Mouse (Mus musculus) intestine, embryonic 16.5 days (tissue): Measurements from ENCODE around the gene Crmp1. TPM values are rescaled to one million over a fixed set of nuclear protein-coding genes. Genes with fewer than 3 reads are reported as not detected.

Source experiments
- ATAC-seq: fragments of 200-750 bp; cut with Nextera tagmentation; 2 replicates; pipeline ENCODE4 v1.8.0; 2017; ENCODE audit warnings: moderate TSS enrichment, moderate library complexity
- H3K27ac ChIP-seq: fragments of 300-500 bp; sonication (generic); 2 replicates; pipeline ENCODE4 v1.5.1; 2014; ENCODE audit warnings: mild to moderate bottlenecking, low read length
- H3K27me3 ChIP-seq: fragments of 300-500 bp; sonication (generic); replicated peaks from 2 replicates; pipeline ENCODE4 v1.6.1; 2014; ENCODE audit warnings: low read length, control low read depth, mixed read lengths; ENCODE audit not compliant: control insufficient read depth, insufficient read depth
- H3K36me3 ChIP-seq: fragments of 300-500 bp; sonication (generic); 2 replicates; pipeline ENCODE4 v1.6.1; 2014; ENCODE audit warnings: low read length, control low read depth; ENCODE audit not compliant: control insufficient read depth, insufficient read depth
- H3K4me1 ChIP-seq: fragments of 300-500 bp; sonication (generic); 2 replicates; pipeline ENCODE4 v1.6.1; 2014; ENCODE audit warnings: low read length, control low read depth, mixed read lengths; ENCODE audit not compliant: control insufficient read depth, insufficient read depth
- H3K4me2 ChIP-seq: fragments of 300-500 bp; sonication (generic); 2 replicates; pipeline ENCODE4 v1.6.1; 2014; ENCODE audit warnings: low read depth, low read length, control low read depth
- H3K4me3 ChIP-seq: fragments of 300-500 bp; sonication (generic); 2 replicates; pipeline ENCODE4 v1.5.1; 2014; ENCODE audit warnings: mild to moderate bottlenecking, low read length
- H3K9ac ChIP-seq: fragments of 300-500 bp; sonication (generic); 2 replicates; pipeline ENCODE4 v1.6.1; 2014; ENCODE audit warnings: low read depth, low read length
- H3K9me3 ChIP-seq: fragments of 300-500 bp; sonication (generic); 2 replicates; pipeline ENCODE4 v1.6.1; 2016; ENCODE audit warnings: low read length, control low read depth; ENCODE audit not compliant: control insufficient read depth
- WGBS: fragments of 180-500 bp; shearing (Covaris S2); extraction: QIAGEN DNeasy Blood & Tissue Kit; methylation state at CpG from one replicate; pipeline ENCODE4 v1.1.7; 2014; 5-methylcytosine and 5-hydroxymethylcytosine counted together
- polyA plus RNA-seq: library from polyadenylated mRNA; unstranded; fragments of >200 nt; fragmentation: Nextera tagmentation; extraction: Ambion mirVana; gene quantifications from 2 replicates; pipeline ENCODE4 v1.2.1, GENCODE M21; 2015

Crmp1 gene
- polyA plus RNA-seq, 1 experiment from 2014 or later = 26.0 TPM

DNA sequence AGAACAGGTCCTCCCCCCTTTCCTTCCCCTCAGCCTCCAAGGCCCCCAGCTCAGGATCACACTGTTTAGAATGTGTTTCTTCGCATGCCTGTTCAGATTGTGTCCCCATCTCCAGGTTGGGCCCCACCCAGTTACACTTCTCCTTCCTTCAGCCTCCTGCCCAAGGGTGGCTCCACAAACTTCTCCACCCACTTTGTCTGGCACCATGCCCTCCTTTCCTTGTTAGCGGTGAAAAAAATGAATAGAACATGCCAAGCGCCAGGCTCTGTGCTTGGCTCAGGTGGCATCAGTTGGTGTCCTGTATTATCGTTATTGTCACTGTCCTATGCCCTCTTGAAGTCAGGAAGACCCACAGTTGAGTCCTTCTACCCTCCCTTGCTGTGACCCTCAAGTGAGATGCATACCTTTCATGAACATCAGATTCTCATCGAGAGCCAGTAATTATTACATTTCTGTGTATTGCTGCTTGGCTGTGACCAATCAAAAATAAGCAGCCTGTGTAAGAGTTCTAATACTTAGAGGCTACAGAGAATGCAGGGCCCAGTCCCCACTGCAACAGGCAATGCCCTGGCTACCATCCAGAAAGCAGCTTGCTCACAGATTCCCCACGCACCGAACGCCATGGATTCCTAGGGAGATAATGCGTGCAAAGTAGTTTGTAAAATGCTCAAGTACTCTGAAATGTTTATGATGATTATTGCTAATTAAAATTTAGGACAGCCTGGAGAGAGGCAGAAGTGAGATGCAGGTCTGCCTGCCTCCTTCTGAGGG lies 28.6 kb upstream of the Crmp1 start:
- Histone ChIP-seq H3K27me3 (no peaks in the 10 kb centered on the region), H3K4me3 (no peak overlapping the region), H3K36me3 (no peaks in the 10 kb centered on the region), H3K9me3 (no peaks in the 10 kb centered on the region), H3K4me2 (no peak overlapping the region), H3K4me1 (no peaks in the 10 kb centered on the region), H3K9ac (no peak overlapping the region), H3K27ac (no peak overlapping the region)
- ATAC-seq = no peak
- 79% methylated on average over 9 of the region's 9 CpGs for WGBS

DNA sequence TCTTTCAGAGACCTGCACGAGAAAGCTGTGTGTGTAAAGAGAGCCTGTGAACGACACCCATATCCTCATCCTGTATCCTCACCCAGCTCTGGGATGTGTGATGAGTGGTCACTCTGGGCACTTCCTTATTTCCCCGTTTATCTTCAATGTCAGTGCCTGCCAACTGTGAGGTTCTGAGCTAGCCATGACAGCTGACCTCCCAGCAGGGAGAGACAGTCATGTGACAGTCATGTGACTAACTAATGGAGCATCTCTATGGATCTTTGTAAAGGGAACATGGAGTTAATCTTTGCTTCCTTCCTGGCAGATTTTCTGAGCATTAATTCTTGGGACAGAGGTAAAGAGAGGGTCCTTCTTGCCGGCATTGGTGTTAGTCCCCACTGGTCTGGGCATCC lies 28.0 kb upstream of the Crmp1 start:
- H3K4me2 ChIP-seq = no peak overlapping the region
- no peaks in the 10 kb centered on the region for H3K27me3 ChIP-seq
- H3K27ac ChIP-seq = no peak overlapping the region
- H3K9me3 ChIP-seq = no peaks in the 10 kb centered on the region
- H3K4me3 ChIP-seq = no peak overlapping the region
- H3K4me1 ChIP-seq = no peaks in the 10 kb centered on the region
- no peak overlapping the region for H3K9ac ChIP-seq
- 67% methylated on average over 4 of the region's 4 CpGs for WGBS
- H3K36me3 ChIP-seq = no peaks in the 10 kb centered on the region
- no peak for ATAC-seq

DNA sequence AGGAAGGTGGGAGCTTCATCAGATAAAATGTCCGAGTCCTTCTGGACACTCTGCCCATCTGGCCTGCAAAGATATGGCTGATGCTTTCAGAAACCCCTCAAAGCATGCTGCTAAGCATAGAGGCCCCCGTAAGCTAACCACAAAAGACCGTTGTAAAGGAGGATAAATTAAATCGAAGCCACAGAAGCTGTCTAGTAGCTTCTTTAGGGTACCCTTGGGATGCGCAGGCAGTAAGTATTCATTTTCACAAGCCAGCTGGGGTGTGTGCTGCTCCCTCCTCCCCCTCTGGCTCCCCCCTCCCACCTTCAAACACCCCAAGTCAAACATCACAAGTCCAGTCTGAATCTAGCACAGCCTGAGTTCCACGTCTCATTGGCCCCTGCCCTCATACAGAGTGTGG lies 27.1 kb upstream of the Crmp1 start:
- Histone ChIP-seq H3K9me3 (no peaks in the 10 kb centered on the region), H3K36me3 (no peaks in the 10 kb centered on the region), H3K4me3 (no peak overlapping the region), H3K27me3 (no peaks in the 10 kb centered on the region), H3K9ac (no peak overlapping the region), H3K4me1 (no peaks in the 10 kb centered on the region), H3K27ac (no peak overlapping the region), H3K4me2 (no peak overlapping the region)
- 88% methylated on average over 6 of the region's 6 CpGs for WGBS
- no peak for ATAC-seq

DNA sequence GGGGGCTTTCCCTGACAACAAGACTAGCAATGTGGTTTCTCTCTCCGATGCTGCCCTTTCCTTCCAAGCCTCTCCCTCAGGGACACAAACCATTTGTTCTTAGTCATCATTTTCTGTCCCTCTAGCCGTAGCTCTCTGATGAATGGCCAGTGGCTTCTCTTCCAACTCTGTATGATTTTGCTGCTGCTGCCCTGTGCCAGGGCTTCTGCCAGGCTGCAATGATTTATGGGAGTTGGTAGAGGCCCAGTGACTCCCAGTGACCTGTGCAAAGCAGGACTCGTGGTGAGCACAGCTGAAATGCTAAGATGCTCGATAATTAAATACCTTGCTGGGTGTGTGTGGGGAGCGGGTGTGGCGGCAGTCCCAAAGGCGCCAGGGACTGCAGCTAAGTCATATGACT lies 26.5 kb upstream of the Crmp1 start:
- H3K4me3 ChIP-seq = no peak overlapping the region
- no peaks in the 10 kb centered on the region for H3K9me3 ChIP-seq
- no peaks in the 10 kb centered on the region for H3K27me3 ChIP-seq
- H3K4me1 ChIP-seq = no peaks in the 10 kb centered on the region
- H3K36me3 ChIP-seq = no peaks in the 10 kb centered on the region
- no peak overlapping the region for H3K27ac ChIP-seq
- 90% methylated on average over 7 of the region's 7 CpGs for WGBS
- H3K4me2 ChIP-seq = no peak overlapping the region
- no peak overlapping the region for H3K9ac ChIP-seq
- no peak for ATAC-seq

DNA sequence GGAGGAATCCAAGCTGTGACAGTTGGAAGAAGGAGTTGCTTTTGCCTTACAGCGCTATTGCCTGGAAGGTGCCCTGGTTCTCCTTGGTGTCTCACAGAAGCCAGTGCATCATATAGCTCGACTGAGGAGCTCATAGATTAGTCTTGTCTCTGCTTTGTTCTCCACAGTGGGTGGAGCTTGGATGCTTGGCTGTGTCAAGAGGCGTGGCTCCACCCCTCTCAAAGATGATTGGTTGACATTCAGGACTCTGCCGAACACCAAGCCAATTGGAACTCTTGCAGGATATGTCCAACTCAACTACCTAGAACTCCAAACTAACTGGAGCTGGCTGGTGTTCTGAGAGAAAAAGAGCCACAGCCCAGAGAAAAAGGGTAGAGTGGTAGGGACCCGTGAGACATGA lies 22.1 kb upstream of the Crmp1 start:
- Histone ChIP-seq H3K4me3 (no peak overlapping the region), H3K27ac (no peak overlapping the region), H3K9ac (no peak overlapping the region), H3K27me3 (no peaks in the 10 kb centered on the region), H3K4me1 (no peaks in the 10 kb centered on the region), H3K9me3 (no peaks in the 10 kb centered on the region), H3K36me3 (no peaks in the 10 kb centered on the region), H3K4me2 (no peak overlapping the region)
- 51% methylated on average over 5 of the region's 5 CpGs for WGBS
- ATAC-seq = no peak

DNA sequence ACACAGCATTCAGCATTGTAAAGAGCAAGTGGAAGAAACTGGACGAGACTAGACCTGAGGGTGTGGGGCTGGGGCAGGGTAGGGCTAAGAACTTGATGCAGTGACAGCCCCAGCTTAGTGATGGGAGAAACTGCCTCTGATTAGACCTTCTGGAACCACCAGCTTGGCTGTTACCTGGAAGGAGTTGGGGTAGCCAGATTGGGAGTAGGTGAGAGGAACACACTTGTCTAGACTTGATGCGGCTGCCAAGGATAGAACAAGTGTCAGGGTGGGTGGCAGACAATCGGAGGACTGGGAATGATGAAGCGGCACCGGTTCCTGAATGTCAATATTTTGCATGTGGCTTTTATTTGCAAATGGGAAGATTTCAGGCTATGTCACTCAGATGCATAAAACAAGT lies 21.2 kb upstream of the Crmp1 start:
- no peaks in the 10 kb centered on the region for H3K27me3 ChIP-seq
- no peaks in the 10 kb centered on the region for H3K4me1 ChIP-seq
- H3K27ac ChIP-seq = no peak overlapping the region
- no peak for ATAC-seq
- H3K9ac ChIP-seq = no peak overlapping the region
- H3K36me3 ChIP-seq = no peaks in the 10 kb centered on the region
- H3K4me2 ChIP-seq = no peak overlapping the region
- no peak overlapping the region for H3K4me3 ChIP-seq
- 86% methylated on average over 5 of the region's 5 CpGs for WGBS
- H3K9me3 ChIP-seq = no peaks in the 10 kb centered on the region

DNA sequence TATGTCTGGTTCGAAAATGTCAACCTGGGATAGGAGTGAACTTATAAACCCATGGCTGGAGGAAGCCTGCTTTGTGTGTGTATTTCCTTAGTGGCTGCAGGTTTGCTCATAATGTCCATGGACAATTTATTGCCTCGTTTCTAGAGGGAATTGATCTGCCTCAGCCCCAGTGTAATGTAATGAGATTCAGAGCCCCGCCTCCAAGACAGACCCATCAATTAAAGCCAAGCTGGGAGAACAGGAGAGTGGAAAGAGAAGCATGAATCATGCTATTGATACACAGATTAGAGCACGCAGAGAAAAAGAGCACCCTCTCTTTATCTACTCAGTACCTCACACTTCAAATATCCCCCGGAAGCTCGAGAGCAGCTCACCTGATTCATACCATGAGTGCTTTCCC lies 20.2 kb upstream of the Crmp1 start:
- H3K27me3 ChIP-seq = no peaks in the 10 kb centered on the region
- ATAC-seq = no peak
- H3K9me3 ChIP-seq = no peaks in the 10 kb centered on the region
- H3K4me3 ChIP-seq = no peak overlapping the region
- no peaks in the 10 kb centered on the region for H3K36me3 ChIP-seq
- H3K9ac ChIP-seq = no peak overlapping the region
- 45% methylated on average over 6 of the region's 6 CpGs for WGBS
- H3K27ac ChIP-seq = no peak overlapping the region
- no peak overlapping the region for H3K4me2 ChIP-seq
- no peaks in the 10 kb centered on the region for H3K4me1 ChIP-seq

DNA sequence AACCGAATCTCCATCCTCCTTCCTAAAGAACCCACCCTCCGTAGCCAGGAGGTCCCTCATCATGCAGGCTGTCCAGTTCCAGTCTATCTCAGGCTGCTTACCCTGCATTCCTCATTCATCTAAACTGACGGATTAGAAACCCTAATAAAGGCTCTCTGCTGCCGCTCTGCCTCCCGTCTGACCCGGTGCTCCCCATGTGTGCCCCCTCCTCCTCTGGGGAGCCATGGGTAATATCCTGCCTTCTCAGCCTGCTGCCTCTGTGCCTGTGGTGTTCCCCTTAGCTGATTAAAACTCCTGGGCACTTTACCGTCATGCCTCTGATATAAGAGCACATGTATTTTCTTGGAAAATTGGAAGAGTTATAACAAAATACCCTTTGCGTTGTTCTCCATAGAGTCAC lies 19.4 kb upstream of the Crmp1 start:
- H3K4me3 ChIP-seq = no peak overlapping the region
- ATAC-seq = no peak
- WGBS = 63% methylated on average over 8 of the region's 8 CpGs
- H3K9ac ChIP-seq = no peak overlapping the region
- no peaks in the 10 kb centered on the region for H3K36me3 ChIP-seq
- no peaks in the 10 kb centered on the region for H3K9me3 ChIP-seq
- no peaks in the 10 kb centered on the region for H3K27me3 ChIP-seq
- H3K27ac ChIP-seq = no peak overlapping the region
- H3K4me2 ChIP-seq = no peak overlapping the region
- H3K4me1 ChIP-seq = no peaks in the 10 kb centered on the region

DNA sequence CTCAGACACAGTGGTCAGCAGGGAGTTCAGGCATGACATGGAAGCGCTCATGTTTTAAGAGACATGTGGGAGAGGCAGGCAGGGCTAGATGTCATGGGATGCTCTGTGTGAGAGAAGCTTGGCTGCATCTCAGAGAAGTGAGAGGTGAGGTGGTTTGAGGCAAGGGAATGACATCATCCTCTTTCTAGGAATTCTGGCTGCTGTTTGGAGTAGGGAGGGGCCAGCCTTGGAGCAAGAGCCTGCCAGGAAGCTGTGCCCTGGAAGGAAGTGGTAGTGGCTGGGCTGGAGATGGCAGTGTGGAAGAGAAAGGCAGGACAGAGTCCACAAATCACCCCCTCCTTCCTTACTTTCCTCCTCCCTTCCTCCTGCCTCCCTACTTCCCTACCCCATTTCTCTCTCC lies 16.0 kb upstream of the Crmp1 start:
- H3K36me3 ChIP-seq = no peaks in the 10 kb centered on the region
- no peaks in the 10 kb centered on the region for H3K27me3 ChIP-seq
- no peaks in the 10 kb centered on the region for H3K9me3 ChIP-seq
- no peak overlapping the region for H3K4me3 ChIP-seq
- no peak overlapping the region for H3K9ac ChIP-seq
- no peak overlapping the region for H3K4me2 ChIP-seq
- 83% methylated on average over 1 of the region's 1 CpGs for WGBS
- no peak overlapping the region for H3K27ac ChIP-seq
- ATAC-seq = no peak
- H3K4me1 ChIP-seq = no peaks in the 10 kb centered on the region
